Mouse (Mus musculus): ENCODE results near the gene Gm16485. TPM values are rescaled to one million over a fixed set of nuclear protein-coding genes. Genes with fewer than 3 reads are reported as not detected.

Gene Gm16485
- polyA plus RNA-seq, 1 experiment from 2014 or later, result 0.06 TPM

Other genes with a start within 250 kb of the Gm16485 start
- gene Pgr, start 72.0 kb upstream of the Gm16485 start, polyA plus RNA-seq (2016; fragmentation: Nextera tagmentation; extraction: Ambion mirVana), result 0.31 and 0.46 TPM in 2 replicates